Comparison of ENCODE assay signal across 17 mouse cellular contexts in genomic region chr14:35486017-35486416, GRCm38 (mm10).
"Had no signal": no experiment of that assay in that cellular context is flagged by ENCODE, and none has a peak within 500 bp of the region (broad histone marks: within the 10 kb centered on the region; RNA-seq: fewer than 3 reads in every experiment).

No protein-coding gene starts in this region.

- ATAC-seq: liver, postnatal 0 days; lung, postnatal 0 days; midbrain, embryonic 13.5 days; midbrain, embryonic 15.5 days had no signal

- H3K9me3 ChIP-seq: lung, embryonic 15.5 days; midbrain, embryonic 13.5 days; midbrain, embryonic 15.5 days; neural tube, embryonic 12.5 days; stomach, embryonic 15.5 days had no signal

- H3K9ac ChIP-seq: liver, postnatal 0 days; lung, embryonic 15.5 days; midbrain, embryonic 13.5 days; midbrain, embryonic 15.5 days; neural tube, embryonic 12.5 days; stomach, embryonic 15.5 days had no signal

- H3K4me1 ChIP-seq: lung, embryonic 15.5 days; megakaryocyte, embryonic 14.5 days; midbrain, embryonic 13.5 days; midbrain, embryonic 15.5 days; neural tube, embryonic 12.5 days; stomach, embryonic 15.5 days had no signal

- H3K4me3 ChIP-seq: lung, embryonic 15.5 days; megakaryocyte, embryonic 14.5 days; midbrain, embryonic 13.5 days; midbrain, embryonic 15.5 days; neural tube, embryonic 12.5 days; stomach, embryonic 15.5 days had no signal

- H3K36me3 ChIP-seq: lung, embryonic 15.5 days; midbrain, embryonic 13.5 days; midbrain, embryonic 15.5 days; neural tube, embryonic 12.5 days; stomach, embryonic 15.5 days had no signal

- DNase-seq: liver, postnatal 0 days; lung, adult 2 months; lung, postnatal 14 days; lung, postnatal 36 days; thymus, adult 18-20 months; thymus, postnatal 14 days; thymus, postnatal 36 days had no signal

- H3K27me3 ChIP-seq: lung, embryonic 15.5 days; megakaryocyte, embryonic 14.5 days; midbrain, embryonic 13.5 days; midbrain, embryonic 15.5 days; neural tube, embryonic 12.5 days; stomach, embryonic 15.5 days had no signal

- H3K27ac ChIP-seq: lung, embryonic 15.5 days; macrophage; midbrain, embryonic 13.5 days; midbrain, embryonic 15.5 days; neural tube, embryonic 12.5 days; stomach, embryonic 15.5 days; stomach, postnatal 0 days had no signal

- H3K4me2 ChIP-seq: lung, embryonic 15.5 days; midbrain, embryonic 11.5 days; midbrain, embryonic 13.5 days; midbrain, embryonic 15.5 days; neural tube, embryonic 12.5 days; stomach, embryonic 15.5 days had no signal
